Mouse (Mus musculus): ENCODE measurements around the gene Nxph4. TPM values are rescaled to one million over a fixed set of nuclear protein-coding genes. Genes with fewer than 3 reads are reported as not detected.

Gene Nxph4
- polyA plus RNA-seq (2014; fragmentation: Illumina TruSeq; extraction: RNeasy Lipid Tissue Mini Kit (QIAGEN cat#74804)): not detected

GRCm38 (mm10) chr10:127534036-127534928 is at the start of gene Nxph4:
TSS of gene Nxph4 (minus strand) at chr10:127534559.

DNA sequence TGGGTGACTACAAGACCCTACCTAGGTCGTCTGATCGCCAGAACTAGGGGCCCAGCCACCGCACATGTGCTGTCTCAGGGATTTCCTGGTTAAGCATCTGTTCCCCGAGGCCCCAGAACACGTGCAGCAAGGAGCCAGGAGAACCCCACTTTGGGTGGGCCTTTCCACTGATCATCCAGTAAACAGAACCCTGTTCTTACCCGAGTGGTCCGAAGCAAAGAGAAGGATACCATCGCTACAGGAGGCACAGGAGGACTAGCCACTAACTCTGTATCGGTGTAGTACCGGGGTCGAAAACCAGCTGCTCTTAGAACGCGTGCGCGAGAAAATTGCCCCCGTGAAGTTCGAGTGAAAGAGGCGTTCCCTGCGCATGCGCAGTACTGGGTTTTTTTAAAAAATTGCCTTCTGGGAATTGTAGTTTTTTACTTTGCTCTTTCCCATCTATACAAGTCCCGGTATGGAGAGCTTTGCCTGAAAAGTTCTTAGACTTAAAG is 12.2 kb downstream of the Nxph4 start, which contains the start of gene Shmt2:
Gene Shmt2 (minus strand): TSS at position 357 of the 494 bp plus-strand sequence.

DNA sequence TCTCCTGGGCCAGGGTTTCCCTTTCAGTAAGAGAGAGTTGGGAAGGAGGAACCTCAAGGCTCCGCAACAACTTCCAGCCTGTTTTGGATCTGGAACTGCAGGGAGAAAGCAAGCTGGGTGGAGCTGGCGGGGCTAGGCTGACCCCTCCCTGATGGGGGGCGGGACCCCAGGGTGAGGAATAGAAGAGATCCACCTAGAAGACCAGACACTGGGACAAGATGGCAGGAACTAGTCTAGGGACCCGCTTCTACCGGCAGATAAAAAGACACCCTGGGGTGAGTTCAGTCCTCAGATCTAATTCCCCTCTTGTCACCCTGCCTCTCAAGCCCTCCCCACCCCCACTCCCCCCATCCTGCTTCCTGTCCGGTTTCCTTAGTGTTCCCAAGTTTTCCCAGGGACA is 19.6 kb downstream of the Nxph4 start, which contains the start of gene Ndufa4l2:
Gene Ndufa4l2 (plus strand): TSS at position 204 of the 400 bp plus-strand sequence.

DNA sequence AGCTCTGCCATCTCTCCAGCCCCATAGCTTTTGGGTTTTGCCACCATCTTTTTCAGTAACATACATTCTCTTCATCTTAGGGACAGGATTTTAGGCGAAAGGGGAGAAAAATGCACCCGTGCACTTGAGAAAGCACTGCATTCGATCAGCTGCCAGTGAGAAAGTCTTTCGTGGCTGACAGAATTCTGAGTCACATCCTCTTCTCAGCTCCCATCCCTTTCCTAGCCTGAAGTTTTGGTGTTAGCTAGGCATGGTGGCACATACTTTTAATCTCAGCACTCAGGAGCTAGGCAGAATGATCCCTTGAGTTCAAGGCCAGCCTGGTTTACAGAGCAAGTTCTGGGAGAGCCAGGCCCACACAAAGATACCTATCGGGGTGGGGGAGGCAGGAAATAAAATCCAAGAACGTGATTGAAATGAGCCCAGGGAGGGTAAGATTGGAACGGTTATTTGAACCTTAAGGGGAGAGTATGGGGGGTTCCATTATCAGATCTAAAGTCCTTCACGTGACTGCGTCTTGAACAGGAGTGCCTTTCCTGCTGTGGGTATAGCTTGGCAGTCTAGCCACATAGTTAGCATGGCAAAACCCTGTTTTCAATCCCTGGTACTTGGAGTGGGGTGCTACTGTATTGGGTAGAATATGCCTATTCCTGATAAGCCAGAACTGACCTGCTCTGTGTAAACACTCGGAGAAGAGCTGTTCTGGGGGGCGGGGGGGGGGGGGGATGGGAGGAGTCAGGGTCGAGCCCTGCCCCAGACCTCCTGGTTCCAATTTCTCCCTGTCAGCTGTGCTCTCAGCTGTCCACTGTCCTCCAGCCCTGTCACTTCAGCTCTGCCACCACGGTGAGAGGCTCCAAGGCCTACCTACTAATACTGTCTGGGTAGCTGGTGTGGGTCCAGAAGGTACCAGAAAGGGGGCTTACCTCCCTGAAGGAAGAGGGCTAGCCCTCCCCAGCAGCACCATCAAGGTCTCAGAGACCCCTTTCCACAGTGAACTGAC is 33.2 kb downstream of the Nxph4 start, which contains the start of gene Stac3:
Gene Stac3 (plus strand): TSS at position 793 of the 1,000 bp plus-strand sequence.

Other genes with a start within 250 kb of the Nxph4 start
- 3.0 TPM for gene Mbd6, start 245.5 kb downstream of the Nxph4 start, polyA plus RNA-seq (2014; fragmentation: Illumina TruSeq; extraction: RNeasy Lipid Tissue Mini Kit (QIAGEN cat#74804))
- 11.4 TPM for gene Mars, start 222.8 kb downstream of the Nxph4 start, polyA plus RNA-seq (2014; fragmentation: Illumina TruSeq; extraction: RNeasy Lipid Tissue Mini Kit (QIAGEN cat#74804))
- gene Arhgap9, start 212.6 kb downstream of the Nxph4 start, polyA plus RNA-seq (2014; fragmentation: Illumina TruSeq; extraction: RNeasy Lipid Tissue Mini Kit (QIAGEN cat#74804)): 0.20 TPM
- gene Gli1, start 192.6 kb downstream of the Nxph4 start, polyA plus RNA-seq (2014; fragmentation: Illumina TruSeq; extraction: RNeasy Lipid Tissue Mini Kit (QIAGEN cat#74804)): 0.48 TPM
- not detected for gene Inhbe, start 180.1 kb downstream of the Nxph4 start, polyA plus RNA-seq (2014; fragmentation: Illumina TruSeq; extraction: RNeasy Lipid Tissue Mini Kit (QIAGEN cat#74804))
- not detected for gene Inhbc, start 164.1 kb downstream of the Nxph4 start, polyA plus RNA-seq (2014; fragmentation: Illumina TruSeq; extraction: RNeasy Lipid Tissue Mini Kit (QIAGEN cat#74804))
- 379 TPM for gene R3hdm2, start 154.2 kb downstream of the Nxph4 start, polyA plus RNA-seq (2014; fragmentation: Illumina TruSeq; extraction: RNeasy Lipid Tissue Mini Kit (QIAGEN cat#74804))
- not detected for gene Stac3, start 32.9 kb downstream of the Nxph4 start, polyA plus RNA-seq (2014; fragmentation: Illumina TruSeq; extraction: RNeasy Lipid Tissue Mini Kit (QIAGEN cat#74804))
- gene Ndufa4l2, start 19.6 kb downstream of the Nxph4 start, polyA plus RNA-seq (2014; fragmentation: Illumina TruSeq; extraction: RNeasy Lipid Tissue Mini Kit (QIAGEN cat#74804)): not detected
- gene Shmt2, start 12.1 kb downstream of the Nxph4 start, polyA plus RNA-seq (2014; fragmentation: Illumina TruSeq; extraction: RNeasy Lipid Tissue Mini Kit (QIAGEN cat#74804)): 2.8 TPM
- gene Lrp1, start 86.6 kb upstream of the Nxph4 start, polyA plus RNA-seq (2014; fragmentation: Illumina TruSeq; extraction: RNeasy Lipid Tissue Mini Kit (QIAGEN cat#74804)): 12.3 TPM
- 22.9 TPM for gene Stat6, start 108.4 kb upstream of the Nxph4 start, polyA plus RNA-seq (2014; fragmentation: Illumina TruSeq; extraction: RNeasy Lipid Tissue Mini Kit (QIAGEN cat#74804))
- 19.4 TPM for gene Nemp1, start 132.3 kb upstream of the Nxph4 start, polyA plus RNA-seq (2014; fragmentation: Illumina TruSeq; extraction: RNeasy Lipid Tissue Mini Kit (QIAGEN cat#74804))
- 3.2 TPM for gene Nab2, start 134.0 kb upstream of the Nxph4 start, polyA plus RNA-seq (2014; fragmentation: Illumina TruSeq; extraction: RNeasy Lipid Tissue Mini Kit (QIAGEN cat#74804))
- gene Myo1a, start 170.6 kb upstream of the Nxph4 start, polyA plus RNA-seq (2014; fragmentation: Illumina TruSeq; extraction: RNeasy Lipid Tissue Mini Kit (QIAGEN cat#74804)): 0.17 TPM
- not detected for gene Tac2, start 189.9 kb upstream of the Nxph4 start, polyA plus RNA-seq (2014; fragmentation: Illumina TruSeq; extraction: RNeasy Lipid Tissue Mini Kit (QIAGEN cat#74804))
- 4.6 TPM for gene Zbtb39, start 205.0 kb upstream of the Nxph4 start, polyA plus RNA-seq (2014; fragmentation: Illumina TruSeq; extraction: RNeasy Lipid Tissue Mini Kit (QIAGEN cat#74804))
- gene Gpr182, start 217.2 kb upstream of the Nxph4 start, polyA plus RNA-seq (2014; fragmentation: Illumina TruSeq; extraction: RNeasy Lipid Tissue Mini Kit (QIAGEN cat#74804)): 0.71 TPM
- 1.4 TPM for gene Rdh1, start 225.2 kb upstream of the Nxph4 start, polyA plus RNA-seq (2014; fragmentation: Illumina TruSeq; extraction: RNeasy Lipid Tissue Mini Kit (QIAGEN cat#74804))
- gene Rdh16f1, start 225.2 kb upstream of the Nxph4 start, polyA plus RNA-seq (2014; fragmentation: Illumina TruSeq; extraction: RNeasy Lipid Tissue Mini Kit (QIAGEN cat#74804)): not detected
- 4.1 TPM for gene Rdh9, start 241.8 kb upstream of the Nxph4 start, polyA plus RNA-seq (2014; fragmentation: Illumina TruSeq; extraction: RNeasy Lipid Tissue Mini Kit (QIAGEN cat#74804))

Measured in ovary, adult 10 weeks (tissue).